Mouse (Mus musculus): ENCODE data around the gene Pum1.
A peak's percentile ranks its signal among the peaks of the same experiment; 100 is the strongest.

Pum1 gene

DNA sequence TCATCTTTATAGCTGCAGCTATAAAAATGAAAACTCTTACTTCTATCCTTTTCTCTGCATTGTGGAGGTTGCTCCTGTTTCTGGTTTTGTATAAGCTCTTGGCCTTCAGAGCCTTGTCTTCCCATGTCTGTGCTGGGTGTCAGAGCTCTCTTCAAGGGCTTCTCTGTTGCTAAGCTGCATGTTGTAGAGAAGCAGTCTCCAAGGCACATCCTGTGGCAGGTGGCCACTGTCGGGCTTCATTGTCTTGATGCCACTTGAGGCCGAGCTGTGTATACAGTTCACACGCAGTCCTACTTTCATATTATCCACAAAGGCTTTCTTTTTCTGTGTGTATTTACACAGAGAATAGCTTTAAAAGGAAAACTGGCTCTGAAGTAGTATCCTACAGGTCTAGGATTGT lies 63.0 kb downstream of the Pum1 start:
- no peak for DNase-seq (ENCODE audit: low spot score)

DNA sequence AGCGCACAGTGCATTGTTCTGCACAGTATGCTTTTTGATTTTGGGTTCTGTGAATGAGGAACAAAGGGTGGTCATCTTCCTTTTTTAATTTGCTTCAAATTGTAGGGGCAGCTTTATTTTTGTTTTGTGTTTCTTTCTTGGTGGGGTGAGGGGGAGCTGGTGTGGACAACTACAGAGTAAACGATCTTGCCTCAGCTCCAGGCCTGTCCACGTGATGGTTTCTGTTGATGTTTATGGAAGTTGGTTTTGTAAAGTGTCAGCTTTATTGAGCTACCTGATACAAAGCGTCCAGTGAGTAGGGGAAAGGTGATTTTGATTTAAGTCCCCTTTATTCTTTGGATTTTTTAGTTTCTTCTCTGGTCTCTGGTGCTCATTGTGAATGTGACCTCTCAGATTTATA lies 72.8 kb downstream of the Pum1 start:
- DNase-seq (ENCODE audit: low spot score), result no peak

DNA sequence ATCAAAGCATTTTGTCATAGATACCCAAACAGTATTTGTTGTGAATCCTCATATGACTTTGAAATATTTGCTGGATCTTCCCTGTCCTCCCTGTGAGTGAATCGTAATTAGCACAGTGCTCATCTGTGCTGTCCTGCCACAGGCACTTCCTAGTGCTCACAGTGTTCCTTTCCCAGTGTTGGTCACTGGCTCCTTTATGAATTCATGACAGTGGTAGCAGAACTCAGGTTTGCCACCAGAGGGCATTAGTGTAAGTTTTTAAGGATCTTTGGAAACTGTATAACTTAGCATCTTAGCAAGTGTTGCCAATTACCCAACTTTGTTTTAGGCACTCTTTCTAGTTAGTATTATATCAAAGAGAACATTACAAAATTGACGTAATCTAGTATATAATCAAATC lies 75.4 kb downstream of the Pum1 start:
- peak; percentile 57 for DNase-seq (ENCODE audit: low spot score)

DNA sequence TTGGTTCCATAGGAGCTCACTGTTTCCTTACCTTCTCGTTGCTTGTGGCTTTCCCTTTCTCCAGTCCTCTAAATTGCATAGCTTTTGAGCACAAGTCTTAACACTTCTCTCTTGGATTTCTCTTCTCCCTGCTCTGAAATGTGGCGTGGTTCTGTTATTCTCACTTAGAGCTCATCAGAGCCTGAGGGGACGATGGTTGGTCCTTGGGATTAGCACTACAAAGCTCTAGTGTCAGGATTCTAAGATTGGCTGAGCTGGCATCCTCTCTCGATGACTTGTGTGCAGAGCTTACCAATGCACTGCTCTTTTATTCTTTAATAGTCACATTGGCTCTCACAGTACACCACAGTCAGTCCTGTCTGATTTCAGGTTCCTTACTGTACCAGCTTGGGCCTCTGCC lies 80.9 kb downstream of the Pum1 start:
- DNase-seq (ENCODE audit: low spot score), result no peak

DNA sequence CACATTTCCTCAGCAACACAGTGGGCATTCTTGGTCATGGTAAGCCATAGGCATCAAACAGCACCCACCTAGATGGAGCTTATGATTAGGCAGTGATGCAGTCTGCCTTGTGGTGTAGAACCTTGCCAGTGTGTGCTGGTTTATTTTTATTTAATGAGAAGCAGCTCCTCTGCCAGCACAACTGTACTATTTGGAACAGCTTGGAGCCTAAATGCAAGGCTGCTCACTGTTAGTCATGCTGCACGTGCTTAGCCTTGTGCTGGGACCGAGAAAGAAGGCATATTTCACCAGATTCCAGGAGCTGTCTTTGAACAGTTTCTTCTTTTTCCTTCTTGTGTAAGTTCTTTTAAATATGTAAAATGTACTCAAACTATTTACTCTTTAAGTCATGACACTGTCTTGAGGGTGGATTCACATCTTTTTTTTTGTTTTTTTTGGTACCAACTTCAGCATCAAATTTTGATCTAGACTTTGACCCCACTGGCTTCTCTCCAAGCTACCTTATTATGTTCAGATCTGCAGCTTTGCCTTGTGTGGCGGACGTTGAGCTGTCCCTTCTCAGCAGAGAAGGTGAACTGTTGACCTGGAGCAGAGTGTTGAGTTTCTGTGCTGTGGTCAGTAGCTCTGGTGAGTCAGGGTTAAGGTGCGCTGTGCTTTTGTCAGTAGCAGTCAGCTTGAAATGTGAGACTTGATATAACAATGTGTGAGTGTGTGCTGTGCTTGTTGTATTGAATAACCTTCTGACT lies 82.6 kb downstream of the Pum1 start:
- DNase-seq (ENCODE audit: low spot score), result no peak

DNA sequence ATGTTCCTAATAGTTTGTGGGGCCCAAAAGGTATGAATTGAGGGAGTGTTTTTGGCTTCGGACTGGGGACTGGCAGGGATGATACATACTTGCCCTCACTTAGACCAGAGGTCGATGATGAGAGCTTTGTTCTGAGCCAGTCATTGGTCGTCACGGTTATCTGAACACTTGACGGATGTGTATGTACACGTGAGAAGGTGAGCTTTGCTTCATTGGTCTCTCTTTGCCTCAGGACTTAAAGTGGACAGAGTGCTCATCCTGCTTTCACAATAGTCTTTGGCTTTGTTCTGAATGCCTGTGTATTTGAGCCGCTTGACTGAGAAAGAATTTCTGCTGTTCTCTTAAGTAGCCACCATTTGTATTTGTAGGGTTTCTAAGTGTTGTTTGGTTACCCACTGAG lies 86.4 kb downstream of the Pum1 start:
- no peak for DNase-seq (ENCODE audit: low spot score)

DNA sequence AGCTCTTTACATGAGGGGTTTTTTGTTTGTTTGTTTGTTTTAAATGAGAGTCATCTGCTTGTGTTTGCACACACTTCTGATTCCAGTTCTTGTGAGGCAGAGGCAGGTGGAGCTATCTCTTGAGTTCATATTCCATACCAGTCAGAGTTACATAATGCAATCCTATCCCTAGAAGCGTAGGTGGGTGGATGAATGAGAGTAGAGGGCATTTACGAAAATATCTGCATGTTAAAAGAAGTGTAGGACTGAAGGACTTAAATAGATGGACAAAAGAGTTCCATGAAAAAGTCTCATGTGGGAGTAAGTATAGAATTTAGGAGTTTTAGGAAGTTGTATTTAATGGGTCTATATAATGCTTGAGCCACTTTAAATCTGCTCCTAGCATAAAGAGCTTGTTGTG lies 88.8 kb downstream of the Pum1 start:
- DNase-seq (ENCODE audit: low spot score), result no peak

DNA sequence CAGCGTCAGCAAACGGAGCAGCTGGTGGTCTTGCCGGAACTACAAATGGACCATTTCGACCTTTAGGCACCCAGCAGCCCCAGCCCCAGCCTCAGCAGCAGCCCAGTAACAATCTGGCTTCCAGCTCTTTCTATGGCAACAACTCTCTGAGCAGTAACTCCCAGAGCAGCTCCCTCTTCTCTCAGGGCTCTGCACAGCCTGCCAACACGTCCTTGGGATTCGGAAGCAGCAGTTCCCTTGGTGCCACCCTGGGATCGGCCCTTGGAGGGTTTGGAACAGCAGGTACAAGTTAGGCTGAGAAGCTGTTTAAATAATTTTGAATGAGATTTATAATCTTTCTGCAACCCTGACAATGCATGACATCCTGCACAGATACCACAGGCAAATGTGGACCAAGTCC lies 89.5 kb downstream of the Pum1 start:
- DNase-seq (ENCODE audit: low spot score), result no peak

DNA sequence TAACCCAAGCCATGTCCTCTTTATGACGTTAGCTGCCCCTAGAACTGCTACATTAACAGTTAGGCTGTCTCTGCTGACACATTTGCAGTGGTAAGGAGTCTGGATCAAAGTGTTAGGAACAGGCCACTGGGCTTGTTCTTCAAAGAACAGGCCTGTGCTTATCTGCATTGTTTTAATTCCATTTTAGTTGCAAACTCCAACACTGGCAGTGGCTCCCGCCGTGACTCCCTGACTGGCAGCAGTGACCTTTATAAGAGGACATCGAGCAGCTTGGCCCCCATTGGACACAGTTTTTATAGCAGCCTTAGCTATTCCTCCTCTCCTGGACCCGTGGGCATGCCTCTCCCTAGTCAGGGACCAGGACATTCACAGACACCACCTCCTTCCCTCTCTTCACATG lies 90.6 kb downstream of the Pum1 start:
- DNase-seq (ENCODE audit: low spot score), result no peak

DNA sequence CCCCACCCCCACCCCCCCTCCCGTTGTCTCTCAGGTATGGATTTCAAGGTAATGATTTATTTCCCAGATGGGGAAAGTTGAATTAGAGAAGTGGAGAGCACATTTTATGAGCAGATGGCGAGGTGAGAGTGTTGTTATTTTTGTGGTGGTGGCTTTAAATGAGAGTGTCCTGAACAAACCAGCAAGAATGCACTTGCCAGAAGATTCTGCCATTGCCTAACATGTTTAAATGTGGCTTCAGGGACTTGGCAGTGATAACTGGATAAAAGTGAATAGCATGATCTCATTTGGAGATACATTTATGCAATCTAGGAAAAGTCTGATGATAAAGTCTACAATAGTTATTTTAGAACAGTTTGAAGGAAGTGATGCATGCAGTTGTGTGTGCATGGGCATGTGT lies 91.7 kb downstream of the Pum1 start:
- DNase-seq (ENCODE audit: low spot score), result no peak

DNA sequence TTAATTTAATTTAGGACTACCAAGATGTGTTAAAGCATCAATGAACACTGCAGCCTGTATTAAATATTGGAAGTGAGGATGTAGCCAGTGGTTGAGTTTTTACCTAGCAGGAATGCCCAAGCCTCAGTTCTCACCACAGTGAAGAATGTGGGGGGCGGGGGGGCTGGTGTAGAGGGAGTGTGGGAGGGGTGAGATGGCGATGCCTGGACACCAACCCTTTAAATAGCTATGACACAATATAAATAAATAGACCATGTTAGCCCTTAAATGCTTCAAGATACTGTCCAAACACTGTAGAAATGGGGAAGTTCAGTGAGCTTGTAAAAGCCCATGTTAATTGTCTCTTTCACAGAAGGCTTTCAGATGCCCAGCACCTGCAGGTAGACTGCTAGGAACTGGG lies 96.8 kb downstream of the Pum1 start:
- no peak for DNase-seq (ENCODE audit: low spot score)

DNA sequence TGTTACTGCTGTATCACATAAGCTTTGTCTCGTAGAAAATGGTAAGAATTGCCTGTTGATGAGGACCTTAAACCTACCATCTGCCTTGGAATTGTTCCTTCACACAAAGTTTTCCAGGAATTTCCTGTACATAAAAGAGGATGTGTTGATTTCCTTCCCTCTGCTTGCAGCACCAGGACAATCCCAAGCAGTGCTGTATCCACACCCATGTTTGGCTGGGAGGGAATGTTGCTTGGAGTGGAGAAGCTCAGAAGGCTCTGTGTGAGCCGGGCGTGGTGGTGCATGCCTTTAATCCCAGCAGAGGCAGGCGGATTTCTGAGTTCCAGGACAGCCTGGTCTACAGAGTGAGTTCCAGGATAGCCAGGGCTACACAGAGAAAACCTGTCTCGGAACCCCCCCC lies 98.7 kb downstream of the Pum1 start:
- no peak for DNase-seq (ENCODE audit: low spot score)

DNA sequence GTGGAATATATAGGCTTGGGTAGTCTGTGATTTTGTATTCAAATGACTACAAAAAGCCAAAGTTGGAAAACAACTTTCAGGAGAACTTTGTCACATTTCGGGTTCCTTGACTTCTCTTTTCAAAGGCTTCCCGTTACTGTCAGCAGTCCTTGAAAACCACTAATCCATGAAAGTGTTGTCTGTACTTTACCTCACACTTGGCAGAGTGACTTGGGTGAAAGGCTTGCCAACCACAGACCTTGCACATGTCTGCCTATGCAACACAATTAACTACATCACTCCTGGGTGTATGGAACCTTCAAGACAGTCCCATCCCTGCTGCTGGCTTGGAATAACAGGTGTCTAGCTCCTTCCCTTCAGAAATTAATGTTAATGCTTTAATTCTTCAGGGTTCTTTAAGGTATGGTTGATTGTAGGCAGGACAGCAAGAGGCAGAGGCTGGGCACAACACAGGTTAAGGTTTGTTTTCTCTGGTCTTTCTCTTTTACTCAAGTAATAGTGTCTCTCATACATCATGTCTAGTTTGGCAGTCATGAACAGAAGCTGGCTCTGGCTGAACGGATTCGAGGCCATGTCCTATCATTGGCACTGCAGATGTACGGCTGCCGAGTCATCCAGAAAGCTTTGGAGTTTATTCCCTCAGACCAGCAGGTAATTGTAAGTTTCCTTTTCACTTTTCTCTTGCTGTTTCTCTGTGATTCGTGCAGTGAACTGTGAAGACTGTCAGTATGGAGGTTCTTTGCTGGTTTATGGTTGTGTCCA lies 102.5 kb downstream of the Pum1 start:
- DNase-seq (ENCODE audit: low spot score), result no peak

DNA sequence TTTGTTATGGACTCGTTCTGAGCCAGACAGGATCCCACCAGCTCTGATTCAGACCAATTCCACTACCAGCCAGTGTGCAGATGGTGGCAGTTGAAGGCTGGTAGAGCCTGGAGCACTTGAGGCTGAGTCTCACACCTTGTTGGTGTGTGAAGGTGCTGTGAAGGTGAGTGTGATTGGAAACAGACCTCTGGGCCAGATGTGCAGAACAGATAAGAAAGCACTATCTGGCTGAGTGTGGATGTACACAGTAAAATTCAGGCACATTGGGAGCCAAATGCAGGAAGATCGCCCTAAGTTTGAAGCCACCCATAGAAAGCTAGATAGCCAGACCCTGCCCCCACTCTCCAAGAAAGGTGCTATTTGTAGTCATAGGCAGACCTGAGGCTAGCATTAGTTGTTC lies 103.3 kb downstream of the Pum1 start:
- DNase-seq (ENCODE audit: low spot score), result no peak

DNA sequence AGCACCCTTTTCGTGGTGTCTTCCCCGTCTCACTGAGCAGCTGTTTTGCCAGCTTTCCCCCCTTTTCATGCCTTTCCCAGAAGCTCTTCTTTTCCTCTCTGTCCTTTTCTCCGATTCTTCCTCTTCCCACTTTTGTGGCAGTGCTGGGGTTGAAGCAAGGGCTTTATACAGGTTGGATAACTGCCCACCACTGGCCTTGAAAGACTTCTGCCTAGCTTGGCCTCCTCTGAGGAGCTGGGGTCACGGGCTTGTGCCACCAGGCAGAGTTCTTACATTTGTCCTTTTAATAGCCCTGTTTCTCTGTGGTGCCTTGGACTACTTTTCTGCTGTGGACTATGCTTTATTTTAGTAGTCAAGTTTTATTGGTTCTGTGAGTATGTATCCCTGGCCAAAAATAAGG lies 103.8 kb downstream of the Pum1 start:
- DNase-seq (ENCODE audit: low spot score), result no peak

DNA sequence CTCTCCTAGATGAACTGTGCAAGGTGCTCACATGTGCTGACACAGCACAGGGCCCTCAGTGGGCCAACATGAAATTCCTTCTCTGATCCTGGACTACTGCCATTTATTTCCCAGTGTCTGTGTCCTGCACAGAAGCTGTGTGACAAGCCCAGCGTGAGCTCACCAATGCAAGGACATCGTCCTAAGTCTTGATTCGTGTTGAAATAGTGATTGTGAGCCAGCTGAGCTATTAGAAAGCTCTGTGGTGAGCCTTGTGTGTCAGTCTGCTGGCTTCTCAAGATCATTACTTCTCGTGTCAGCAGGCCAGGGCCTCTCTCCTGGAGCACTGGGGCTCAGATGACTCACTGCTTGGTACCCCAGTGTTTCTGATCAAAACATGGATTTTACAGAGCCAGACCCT lies 110.8 kb downstream of the Pum1 start:
- DNase-seq (ENCODE audit: low spot score), result no peak

DNA sequence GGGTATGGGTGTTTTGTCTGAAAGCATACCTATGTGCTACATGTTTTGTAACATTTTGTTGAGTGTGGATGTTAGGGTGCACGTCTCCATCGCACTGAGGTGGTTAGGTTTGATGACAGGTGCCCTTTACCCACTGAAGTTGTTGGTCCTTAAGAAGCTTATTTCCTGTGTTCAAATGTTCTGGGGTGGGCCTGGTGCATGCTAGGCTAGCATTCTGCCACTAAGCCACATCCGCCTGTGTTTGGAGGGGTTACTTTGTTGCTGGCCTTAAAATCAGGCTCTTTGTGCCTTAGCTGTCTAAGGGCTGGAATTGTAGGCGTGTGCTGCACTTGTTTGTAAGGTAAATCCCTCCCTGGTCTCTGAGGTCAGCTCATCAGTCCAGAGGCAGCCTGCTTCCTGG lies 111.7 kb downstream of the Pum1 start:
- no peak for DNase-seq (ENCODE audit: low spot score)

DNA sequence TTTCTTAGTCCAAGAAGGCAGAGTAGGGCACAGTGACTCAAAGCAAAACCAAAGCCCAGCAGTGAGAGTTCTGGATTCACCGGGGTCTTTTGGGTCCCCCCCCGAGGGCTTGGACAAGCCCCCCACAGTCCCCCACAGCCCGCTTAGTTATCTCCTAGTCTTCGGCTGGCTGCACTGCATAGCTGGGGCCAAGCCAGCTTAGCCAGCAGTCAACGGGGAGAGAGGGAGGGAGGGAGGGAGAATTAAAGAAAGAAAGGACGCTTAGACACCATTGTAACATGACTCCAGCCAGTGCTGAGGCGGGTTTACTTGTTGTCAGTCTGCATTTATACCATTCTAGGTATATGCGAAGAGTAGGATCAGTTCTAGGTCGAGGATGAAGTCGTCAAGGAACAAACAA lies 114.5 kb downstream of the Pum1 start:
- DNase-seq (ENCODE audit: low spot score), result no peak

DNA sequence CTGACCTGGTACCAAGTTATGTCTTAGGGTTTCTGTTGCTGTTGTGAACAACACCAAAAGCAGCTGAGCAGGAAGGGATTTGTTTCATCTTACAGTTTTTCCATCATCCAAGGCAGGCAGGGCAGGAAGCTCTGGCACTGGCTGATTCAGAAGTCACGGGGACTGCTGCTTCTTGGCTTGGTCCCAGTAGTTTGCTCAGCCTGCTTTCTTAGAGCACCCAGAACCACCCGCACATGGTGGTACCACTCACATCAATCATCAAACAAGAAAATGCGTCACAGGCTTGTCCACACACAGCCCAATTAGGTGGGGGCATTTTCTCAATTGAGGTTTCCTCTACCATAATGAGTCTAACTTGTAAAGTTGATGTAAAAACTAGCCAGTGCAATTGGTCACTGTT lies 115.9 kb downstream of the Pum1 start:
- no peak for DNase-seq (ENCODE audit: low spot score)

DNA sequence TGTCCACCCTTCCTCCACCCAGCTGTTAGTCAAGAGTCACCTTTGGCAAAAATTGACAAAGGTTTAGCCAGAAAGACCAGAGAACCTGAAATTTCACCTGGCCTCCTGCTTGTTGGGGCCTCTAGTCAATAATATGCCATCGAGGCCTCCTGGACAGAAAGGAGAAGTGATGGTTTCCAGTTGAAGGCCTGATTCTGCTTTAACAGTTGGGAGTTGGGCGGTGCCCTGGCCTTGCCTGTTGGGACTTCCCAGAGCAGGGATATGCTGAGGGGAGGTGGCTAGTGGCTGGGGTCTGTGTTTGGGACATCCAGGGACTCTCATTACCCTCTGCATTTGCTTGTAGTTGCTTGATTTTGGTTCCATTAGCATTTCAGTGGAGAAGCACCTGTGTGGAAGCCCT lies 119.4 kb downstream of the Pum1 start:
- DNase-seq (ENCODE audit: low spot score), result no peak

DNA sequence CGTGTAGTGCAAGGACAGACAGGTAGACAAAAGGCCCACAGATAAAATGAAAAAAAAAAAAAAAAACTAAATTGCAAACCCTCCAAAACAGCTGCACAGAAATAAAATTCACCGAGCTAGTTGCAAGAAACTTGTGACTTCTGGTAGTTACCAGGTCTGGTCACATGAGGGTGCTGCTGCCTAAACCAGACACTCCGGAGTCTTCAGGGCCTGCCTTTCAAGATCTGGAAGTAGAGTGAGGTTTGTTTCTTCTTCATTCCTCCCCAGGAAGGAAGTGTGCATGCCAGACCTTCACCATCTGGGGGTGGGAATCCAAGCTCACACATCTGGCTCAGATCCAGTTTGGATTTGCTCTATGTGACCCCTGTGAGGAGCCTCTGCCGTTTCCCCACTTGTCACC lies 121.6 kb downstream of the Pum1 start:
- DNase-seq (ENCODE audit: low spot score), result peak; percentile 83

DNA sequence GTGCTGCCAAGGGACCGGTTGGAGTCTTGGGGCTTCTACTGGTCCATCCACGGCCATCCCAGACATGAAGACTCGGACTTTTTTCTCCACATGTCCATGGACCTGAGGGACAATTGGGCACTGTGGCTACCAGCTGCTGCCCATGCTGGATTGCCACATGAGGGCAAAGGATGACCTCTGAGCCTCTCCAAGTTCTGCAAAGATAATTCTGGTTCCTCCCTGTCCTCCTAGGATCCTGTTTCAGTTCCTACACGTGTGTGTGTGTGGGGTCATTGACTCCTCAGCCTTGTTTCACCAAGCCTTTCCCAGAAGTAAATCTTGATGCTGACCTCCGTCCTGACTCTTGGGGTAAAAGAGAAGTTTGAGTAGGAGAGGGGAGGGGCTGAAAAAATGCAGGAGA lies 124.4 kb downstream of the Pum1 start:
- DNase-seq (ENCODE audit: low spot score), result no peak

DNA sequence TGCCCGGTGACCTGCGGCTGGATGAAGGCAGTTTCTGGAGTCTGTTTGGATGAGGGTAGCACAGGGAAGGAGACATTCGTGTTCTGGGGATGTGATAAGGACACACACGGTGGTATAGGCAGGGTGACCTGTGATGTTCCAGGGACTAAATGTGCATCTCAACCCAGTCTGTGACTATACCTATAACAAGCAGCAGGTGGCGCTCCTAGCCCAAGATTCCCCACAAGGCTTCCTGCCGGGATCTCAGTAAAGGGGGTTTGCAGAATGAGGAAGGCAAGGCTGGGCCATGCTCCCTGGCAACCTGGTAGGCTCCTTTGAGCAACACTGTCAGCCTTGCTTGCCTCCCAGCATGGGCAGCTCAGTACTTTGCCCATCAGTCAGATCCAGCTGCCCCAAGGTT lies 127.1 kb downstream of the Pum1 start:
- peak; percentile 87 for DNase-seq (ENCODE audit: low spot score)

DNA sequence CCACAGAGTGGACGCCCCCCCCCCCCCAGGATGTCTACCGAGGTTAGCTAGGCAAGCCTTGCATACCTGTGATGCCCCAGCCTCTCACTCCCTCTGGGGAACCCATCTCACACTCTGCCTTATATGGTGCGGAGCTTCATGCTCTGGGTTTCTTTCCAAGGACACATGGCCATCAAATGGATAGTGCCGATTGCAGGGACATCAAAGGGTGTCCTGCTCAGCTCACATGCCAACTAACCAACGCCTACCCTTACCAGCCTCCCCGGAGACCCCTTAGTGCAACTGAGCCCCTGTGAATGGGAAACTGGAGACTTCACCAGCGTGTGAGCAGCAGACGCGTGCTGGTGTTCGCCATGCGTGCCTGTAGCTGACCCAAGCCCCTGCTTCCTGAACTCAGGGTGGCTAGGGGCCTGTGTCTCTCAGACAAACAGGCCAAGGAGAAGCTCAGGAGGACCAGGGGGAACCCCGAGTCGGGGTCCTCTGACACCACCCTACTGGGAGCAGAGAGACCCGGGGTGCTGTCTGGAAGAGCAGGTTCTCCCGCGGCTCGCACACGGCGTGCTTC lies 128.8 kb downstream of the Pum1 start:
- no peak for DNase-seq (ENCODE audit: low spot score)
